Mouse (Mus musculus) liver, embryonic 14.5 days (tissue): ENCODE data around the gene Idnk.

ENCODE experiments used
- CTCF ChIP-seq: IDR thresholded peaks from 2 replicates; pipeline ENCODE4 v1.5.1; 2016; ENCODE audit warnings: antibody characterized with exemption, low read depth, control low read depth
- EP300 ChIP-seq: IDR thresholded peaks from 2 replicates; pipeline ENCODE4 v1.6.1; 2016; ENCODE audit warnings: antibody characterized with exemption, low read depth

- TF ChIP-seq EP300 (no peak), CTCF (no peak)
Measured at GRCm38 (mm10) chr13:58129687-58130246, 27.7 kb upstream of the Idnk start.
